Mouse (Mus musculus): ENCODE measurements around the gene Eif1ad.

Eif1ad gene

GRCm38 (mm10) chr19:5419630-5420029, 53.1 kb downstream of the Eif1ad start:
- DNase-seq (ENCODE audit: low spot score in 2 of 2), result no peak

- no peak for DNase-seq (ENCODE audit: low spot score in 2 of 2)
Measured at GRCm38 (mm10) chr19:5420579-5420978, 54.0 kb downstream of the Eif1ad start.

Measured in right cerebral cortex, postnatal 10 days (tissue).